Mouse (Mus musculus): ENCODE data around the gene Rpp25. TPM values are rescaled to one million over a fixed set of nuclear protein-coding genes. Genes with fewer than 3 reads are reported as not detected.

The Rpp25 gene
- polyA plus RNA-seq, 1 experiment from 2014 or later, result 7.3 TPM

- Histone ChIP-seq H3K9ac (no peak overlapping the region), H3K4me2 (replicated peaks) (no peak overlapping the region), H3K4me1 (peaks cover 38% of the 10 kb centered on the region), H3K36me3 (no peaks in the 10 kb centered on the region), H3K9me3 (replicated peaks) (no peaks in the 10 kb centered on the region), H3K27ac (0 out of 2 replicates have a peak overlapping the region, but pooled peaks have one; percentile 23), H3K27me3 (peaks cover 44% of the 10 kb centered on the region), H3K4me3 (no peak overlapping the region)
- 50% methylated on average over 7 of the region's 7 CpGs for WGBS
- ATAC-seq (ENCODE audit: low FRiP score), result no peak
These were observed 5.3 kb upstream of the Rpp25 start for GRCm38 (mm10) chr9:57498536-57498935.

DNA sequence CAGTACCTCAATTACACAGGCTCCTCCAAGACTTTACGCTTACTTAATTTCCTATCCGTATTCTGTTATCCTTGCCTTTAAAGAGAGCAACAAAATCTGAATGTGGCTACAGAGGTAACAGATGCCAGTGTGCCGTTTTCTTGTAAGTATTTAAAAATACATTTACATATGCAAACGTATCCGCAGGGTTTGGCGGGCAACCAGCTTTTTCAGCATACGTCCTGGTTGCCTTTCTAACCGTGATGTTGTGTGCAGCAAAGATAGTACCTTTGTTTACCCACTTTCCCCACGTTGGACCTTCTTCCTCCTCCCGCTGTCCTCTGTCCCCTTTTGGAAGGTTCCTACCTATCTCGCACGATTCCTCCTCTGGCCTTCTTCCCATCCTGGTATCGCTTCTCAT, 2.4 kb upstream of the Rpp25 start:
- H3K4me3 ChIP-seq, result peak overlapping the region; percentile 20
- peak overlapping the region; percentile 82 for H3K4me2 ChIP-seq (replicated peaks)
- H3K36me3 ChIP-seq, result no peaks in the 10 kb centered on the region
- ATAC-seq (ENCODE audit: low FRiP score), result no peak
- H3K27me3 ChIP-seq, result peaks cover 71% of the 10 kb centered on the region
- H3K9me3 ChIP-seq (replicated peaks), result no peaks in the 10 kb centered on the region
- 6% methylated on average over 13 of the region's 13 CpGs for whole genome bisulfite sequencing
- peak overlapping the region; percentile 77 for H3K27ac ChIP-seq
- no peak overlapping the region for H3K9ac ChIP-seq
- peaks cover 63% of the 10 kb centered on the region for H3K4me1 ChIP-seq

DNA sequence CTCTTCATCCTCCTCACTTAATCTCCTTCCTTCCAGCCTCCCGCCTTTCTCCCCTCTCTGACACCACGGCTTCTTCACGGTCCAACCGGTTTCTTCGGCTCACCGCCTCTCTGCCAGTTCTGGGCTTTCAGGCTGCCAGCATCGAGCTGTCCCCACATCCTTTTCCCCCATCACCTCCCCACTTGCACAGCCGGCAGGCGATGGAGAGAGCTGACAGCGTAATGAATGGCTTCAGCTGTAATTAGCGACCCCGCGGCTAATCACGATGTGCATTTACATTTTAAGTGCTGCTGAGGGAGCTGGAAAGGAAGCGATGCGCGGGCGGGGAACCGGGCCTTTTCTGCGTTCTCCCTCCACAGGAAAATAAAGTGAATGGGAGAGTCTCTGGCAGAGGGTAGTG, 2.0 kb upstream of the Rpp25 start:
- H3K36me3 ChIP-seq, result no peaks in the 10 kb centered on the region
- H3K27ac ChIP-seq, result peak overlapping the region; percentile 77
- peak overlapping the region; percentile 20 for H3K4me3 ChIP-seq
- H3K4me2 ChIP-seq (replicated peaks), result peak overlapping the region; percentile 82
- whole genome bisulfite sequencing, result under 1% methylated on average over 20 of the region's 20 CpGs
- peak; percentile 43; the same call in 1 of the 2 replicates for ATAC-seq (ENCODE audit: low FRiP score)
- no peak overlapping the region for H3K9ac ChIP-seq
- peaks cover 75% of the 10 kb centered on the region for H3K27me3 ChIP-seq
- no peaks in the 10 kb centered on the region for H3K9me3 ChIP-seq (replicated peaks)
- peaks cover 63% of the 10 kb centered on the region for H3K4me1 ChIP-seq

GRCm38 (mm10) chr9:57502911-57503621, 760 bp upstream of the Rpp25 start:
- Histone ChIP-seq H3K4me2 (replicated peaks) (peak overlapping the region; percentile 82), H3K27ac (0 out of 2 replicates have a peak overlapping the region, but pooled peaks have one; percentile 77), H3K4me3 (peak overlapping the region; percentile 35), H3K9ac (no peak overlapping the region), H3K27me3 (peaks cover 76% of the 10 kb centered on the region), H3K9me3 (replicated peaks) (no peaks in the 10 kb centered on the region), H3K36me3 (no peaks in the 10 kb centered on the region), H3K4me1 (peaks cover 63% of the 10 kb centered on the region)
- WGBS, result 2% methylated on average over 23 of the region's 23 CpGs
- no peak for ATAC-seq (ENCODE audit: low FRiP score)

- Histone ChIP-seq H3K9me3 (replicated peaks) (no peaks in the 10 kb centered on the region), H3K27me3 (peaks cover 76% of the 10 kb centered on the region), H3K27ac (no peak overlapping the region), H3K4me3 (peak overlapping the region; percentile 35), H3K4me1 (peaks cover 60% of the 10 kb centered on the region), H3K9ac (peak overlapping the region; percentile 44), H3K4me2 (replicated peaks) (peak overlapping the region; percentile 82), H3K36me3 (no peaks in the 10 kb centered on the region)
- ATAC-seq (ENCODE audit: low FRiP score), result peak; percentile 50; the same call in 1 of the 2 replicates
- WGBS, result 0% methylated on average over 34 of the region's 34 CpGs
These were observed 515 bp downstream of the Rpp25 start for GRCm38 (mm10) chr9:57504381-57504700.

- Histone ChIP-seq H3K27me3 (peaks cover 71% of the 10 kb centered on the region), H3K4me3 (peak overlapping the region; percentile 35), H3K27ac (peak overlapping the region; percentile 41; the same call in 1 of the 2 replicates), H3K36me3 (no peaks in the 10 kb centered on the region), H3K9me3 (replicated peaks) (no peaks in the 10 kb centered on the region), H3K4me1 (peaks cover 57% of the 10 kb centered on the region), H3K4me2 (replicated peaks) (peak overlapping the region; percentile 82), H3K9ac (no peak overlapping the region)
- ATAC-seq (ENCODE audit: low FRiP score), result no peak
- 56% methylated on average over 10 of the region's 10 CpGs for WGBS
These were observed 1.1 kb downstream of the Rpp25 start for GRCm38 (mm10) chr9:57504891-57505290.

GRCm38 (mm10) chr9:57505700-57506099, 1.9 kb downstream of the Rpp25 start:
- ATAC-seq (ENCODE audit: low FRiP score), result peak; percentile 79
- Histone ChIP-seq H3K9ac (no peak overlapping the region), H3K4me2 (replicated peaks) (peak overlapping the region; percentile 1; the same call in 1 of the 2 replicates), H3K4me3 (no peak overlapping the region), H3K27me3 (peaks cover 63% of the 10 kb centered on the region), H3K27ac (peak overlapping the region; percentile 41), H3K36me3 (no peaks in the 10 kb centered on the region), H3K9me3 (replicated peaks) (no peaks in the 10 kb centered on the region), H3K4me1 (peaks cover 56% of the 10 kb centered on the region)
- 11% methylated on average over 8 of the region's 8 CpGs for WGBS

DNA sequence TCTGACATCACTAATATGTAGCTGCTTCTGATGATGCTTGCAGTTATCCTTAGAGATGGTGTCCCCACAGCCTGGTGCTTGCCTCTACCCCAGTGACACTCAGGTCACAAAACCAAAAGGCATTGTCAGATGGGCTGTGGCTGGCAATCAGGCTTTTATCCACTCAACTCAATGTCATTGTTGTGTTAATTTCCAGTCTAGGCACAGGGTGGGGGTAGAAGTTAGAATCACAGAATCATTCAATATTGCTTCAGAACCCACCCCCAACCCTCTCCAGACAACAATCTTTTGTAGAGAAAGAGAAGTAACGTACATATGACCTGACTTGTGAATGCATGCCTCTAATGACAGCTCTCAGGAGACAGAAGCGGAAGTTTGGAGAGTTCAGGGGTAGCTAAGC, 6.8 kb downstream of the Rpp25 start:
- Histone ChIP-seq H3K4me3 (no peak overlapping the region), H3K27me3 (peaks cover 14% of the 10 kb centered on the region), H3K9ac (no peak overlapping the region), H3K27ac (no peak overlapping the region), H3K4me2 (replicated peaks) (no peak overlapping the region), H3K4me1 (peaks cover 11% of the 10 kb centered on the region), H3K9me3 (replicated peaks) (no peaks in the 10 kb centered on the region), H3K36me3 (no peaks in the 10 kb centered on the region)
- ATAC-seq (ENCODE audit: low FRiP score), result no peak
- 38% methylated on average over 2 of the region's 2 CpGs for WGBS

DNA sequence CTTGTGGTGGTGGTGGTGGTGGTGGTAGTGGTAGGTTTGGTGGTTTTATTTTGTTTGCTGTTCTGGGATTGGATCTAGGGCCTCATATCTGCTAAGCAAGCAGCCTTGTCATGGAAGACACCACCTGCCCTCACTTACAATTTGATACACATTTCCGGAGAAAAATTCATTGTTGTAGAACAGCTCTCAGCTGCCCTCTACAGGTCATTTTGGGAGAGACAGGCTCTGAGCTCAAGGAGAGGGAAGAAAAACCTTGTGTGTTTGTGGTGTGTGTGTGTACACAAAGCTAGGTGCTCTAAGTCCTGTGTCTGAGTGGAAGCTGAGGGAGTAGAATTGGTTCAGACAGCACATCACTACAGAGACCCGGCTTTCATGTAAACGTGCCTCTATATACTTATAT, 13.3 kb downstream of the Rpp25 start:
- Histone ChIP-seq H3K4me1 (peaks cover 3% of the 10 kb centered on the region), H3K9me3 (replicated peaks) (no peaks in the 10 kb centered on the region), H3K36me3 (no peaks in the 10 kb centered on the region), H3K4me3 (no peak overlapping the region), H3K27me3 (no peaks in the 10 kb centered on the region), H3K27ac (no peak overlapping the region), H3K9ac (no peak overlapping the region), H3K4me2 (replicated peaks) (no peak overlapping the region)
- 18% methylated on average over 3 of the region's 3 CpGs for WGBS
- no peak for ATAC-seq (ENCODE audit: low FRiP score)

DNA sequence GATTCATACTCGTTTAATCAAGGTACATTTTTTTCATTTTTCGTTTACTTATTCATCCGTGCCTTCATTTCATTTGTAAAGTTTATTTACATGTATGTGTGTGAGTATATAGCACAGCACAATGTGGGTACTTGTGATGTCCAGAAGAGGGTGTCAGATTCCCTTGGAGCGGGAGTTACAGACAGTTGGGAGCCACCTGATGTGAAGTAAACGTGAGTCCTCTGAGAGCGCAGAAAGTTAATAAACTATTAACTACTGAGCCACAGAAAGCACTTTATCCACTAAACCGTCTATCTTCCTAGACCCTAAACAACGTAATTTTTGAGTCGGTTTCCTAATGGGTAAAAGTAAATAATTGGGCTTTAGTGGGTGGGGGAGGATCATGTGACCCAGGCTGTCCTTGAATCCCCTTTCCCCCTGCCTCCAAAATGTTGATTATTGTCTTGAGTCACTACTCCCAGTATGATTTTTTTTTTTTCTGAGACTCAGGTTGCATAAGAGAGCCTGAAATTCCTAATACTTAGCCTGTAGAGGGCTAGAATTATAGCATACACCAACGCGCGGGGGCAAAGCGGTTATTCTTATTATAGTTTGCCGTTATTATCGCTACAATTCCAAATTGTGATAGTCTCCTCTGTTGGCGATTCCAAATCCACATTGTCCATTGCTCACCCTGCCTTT, 16.7 kb downstream of the Rpp25 start:
- Histone ChIP-seq H3K27ac (peak overlapping the region; percentile 92), H3K9ac (peak overlapping the region; percentile 91), H3K36me3 (no peaks in the 10 kb centered on the region), H3K4me2 (replicated peaks) (peak overlapping the region; percentile 59), H3K4me3 (peak overlapping the region; percentile 86), H3K4me1 (peaks cover 19% of the 10 kb centered on the region), H3K9me3 (replicated peaks) (no peaks in the 10 kb centered on the region), H3K27me3 (no peaks in the 10 kb centered on the region)
- 23% methylated on average over 16 of the region's 16 CpGs for WGBS
- ATAC-seq (ENCODE audit: low FRiP score), result no peak; the same call in 1 of the 2 replicates

GRCm38 (mm10) chr9:57521056-57521911, 17.5 kb downstream of the Rpp25 start, which contains the start of gene Cox5a:
Gene Cox5a (plus strand): TSS chr9:57521274.
- Histone ChIP-seq H3K4me2 (replicated peaks) (peak within 1 kb of the TSS; percentile 59), H3K4me1 (peaks cover 19% of the 10 kb centered on the region), H3K27me3 (no peaks in the 10 kb centered on the region), H3K9me3 (replicated peaks) (no peaks in the 10 kb centered on the region), H3K4me3 (peak within 1 kb of the TSS; percentile 86), H3K36me3 (no peaks in the 10 kb centered on the region), H3K27ac (peak within 1 kb of the TSS; percentile 92), H3K9ac (peak within 1 kb of the TSS; percentile 91)
- WGBS, result under 1% methylated on average over 95 of the region's 95 CpGs
- ATAC-seq (ENCODE audit: low FRiP score), result peak; percentile 94

Measured in hindbrain, embryonic 12.5 days (tissue).